Mouse (Mus musculus): ENCODE data around the gene Lpcat1. TPM values are rescaled to one million over a fixed set of nuclear protein-coding genes. Genes with fewer than 3 reads are reported as not detected.

Gene Lpcat1
- 61.4 and 62.1 TPM in 2 replicates for polyA plus RNA-seq (2015; fragmentation: Nextera tagmentation; extraction: Ambion mirVana)

- Histone ChIP-seq H3K27me3 (no peaks in the 10 kb centered on the region), H3K4me2 (replicated peaks) (peak within 1 kb of the TSS; percentile 75), H3K36me3 (no peaks in the 10 kb centered on the region), H3K9ac (replicated peaks) (peak within 1 kb of the TSS; percentile 98), H3K27ac (replicated peaks) (peak within 1 kb of the TSS; percentile 99), H3K9me3 (no peaks in the 10 kb centered on the region), H3K4me3 (peak within 1 kb of the TSS; percentile 90), H3K4me1 (peaks cover 38% of the 10 kb centered on the region)
- peak; percentile 97 for ATAC-seq (replicated peaks)
- WGBS = under 1% methylated on average over 34 of the region's 35 CpGs
These were observed at the start of gene Lpcat1 for GRCm38 (mm10) chr13:73467034-73467420. Gene Lpcat1, plus strand, starts transcription at chr13:73467197.

GRCm38 (mm10) chr13:73417478-73418220, 49.3 kb upstream of the Lpcat1 start:
- Histone ChIP-seq H3K4me1 (no peaks in the 10 kb centered on the region), H3K9ac (replicated peaks) (no peak overlapping the region), H3K4me3 (no peak overlapping the region), H3K27ac (replicated peaks) (no peak overlapping the region), H3K27me3 (no peaks in the 10 kb centered on the region), H3K9me3 (no peaks in the 10 kb centered on the region), H3K36me3 (no peaks in the 10 kb centered on the region), H3K4me2 (replicated peaks) (no peak overlapping the region)
- WGBS = 42% methylated on average over 15 of the region's 15 CpGs
- ATAC-seq (replicated peaks) = no peak

DNA sequence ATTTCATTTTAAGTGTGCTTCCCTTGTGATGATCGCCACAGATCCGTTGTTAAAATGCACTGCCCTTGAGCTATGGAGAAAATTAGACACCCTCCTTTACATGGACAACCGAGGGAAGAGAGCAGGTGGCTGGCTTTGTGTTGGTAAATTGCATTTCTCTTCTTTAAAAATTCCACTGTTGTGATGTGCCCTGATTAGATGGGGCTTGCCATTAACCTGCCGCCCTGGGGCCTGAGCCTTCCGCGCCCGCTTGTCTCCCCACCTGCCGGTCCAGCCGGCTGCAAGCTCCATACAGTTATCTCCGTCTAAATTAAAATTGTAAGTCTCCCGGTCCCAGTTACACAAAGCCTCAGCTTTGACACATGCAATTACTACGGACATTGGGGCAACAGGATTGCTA, 48.7 kb upstream of the Lpcat1 start:
- H3K36me3 ChIP-seq = no peaks in the 10 kb centered on the region
- no peaks in the 10 kb centered on the region for H3K27me3 ChIP-seq
- WGBS = 47% methylated on average over 12 of the region's 12 CpGs
- H3K4me1 ChIP-seq = no peaks in the 10 kb centered on the region
- H3K4me3 ChIP-seq = no peak overlapping the region
- no peak overlapping the region for H3K27ac ChIP-seq (replicated peaks)
- no peak overlapping the region for H3K9ac ChIP-seq (replicated peaks)
- no peak for ATAC-seq (replicated peaks)
- no peaks in the 10 kb centered on the region for H3K9me3 ChIP-seq
- H3K4me2 ChIP-seq (replicated peaks) = no peak overlapping the region

- no peaks in the 10 kb centered on the region for H3K4me1 ChIP-seq
- no peak overlapping the region for H3K4me2 ChIP-seq (replicated peaks)
- WGBS = 81% methylated on average over 5 of the region's 5 CpGs
- no peak overlapping the region for H3K27ac ChIP-seq (replicated peaks)
- no peak for ATAC-seq (replicated peaks)
- H3K36me3 ChIP-seq = no peaks in the 10 kb centered on the region
- no peak overlapping the region for H3K4me3 ChIP-seq
- H3K27me3 ChIP-seq = no peaks in the 10 kb centered on the region
- H3K9me3 ChIP-seq = no peaks in the 10 kb centered on the region
- no peak overlapping the region for H3K9ac ChIP-seq (replicated peaks)
These were observed 47.8 kb upstream of the Lpcat1 start for GRCm38 (mm10) chr13:73419244-73419643.

- H3K27ac ChIP-seq (replicated peaks) = no peak overlapping the region
- no peaks in the 10 kb centered on the region for H3K9me3 ChIP-seq
- H3K4me2 ChIP-seq (replicated peaks) = no peak overlapping the region
- 0 out of 2 replicates have a peak, but pooled peaks cover 3% of the 10 kb centered on the region for H3K4me1 ChIP-seq
- ATAC-seq (replicated peaks) = no peak
- WGBS = 71% methylated on average over 4 of the region's 4 CpGs
- no peaks in the 10 kb centered on the region for H3K36me3 ChIP-seq
- H3K9ac ChIP-seq (replicated peaks) = no peak overlapping the region
- no peak overlapping the region for H3K4me3 ChIP-seq
- H3K27me3 ChIP-seq = no peaks in the 10 kb centered on the region
These were observed 44.0 kb upstream of the Lpcat1 start for GRCm38 (mm10) chr13:73423043-73423442.

- 80% methylated on average over 6 of the region's 6 CpGs for WGBS
- H3K27ac ChIP-seq (replicated peaks) = no peak overlapping the region
- 0 out of 2 replicates have a peak, but pooled peaks cover 3% of the 10 kb centered on the region for H3K4me1 ChIP-seq
- ATAC-seq (replicated peaks) = no peak
- no peak overlapping the region for H3K4me2 ChIP-seq (replicated peaks)
- no peaks in the 10 kb centered on the region for H3K27me3 ChIP-seq
- no peak overlapping the region for H3K9ac ChIP-seq (replicated peaks)
- H3K9me3 ChIP-seq = no peaks in the 10 kb centered on the region
- H3K36me3 ChIP-seq = no peaks in the 10 kb centered on the region
- no peak overlapping the region for H3K4me3 ChIP-seq
These were observed 42.0 kb upstream of the Lpcat1 start for GRCm38 (mm10) chr13:73425035-73425434.

GRCm38 (mm10) chr13:73425839-73426490, 41.0 kb upstream of the Lpcat1 start:
- H3K9ac ChIP-seq (replicated peaks) = no peak overlapping the region
- H3K4me2 ChIP-seq (replicated peaks) = 0 out of 2 replicates have a peak overlapping the region, but pooled peaks have one; percentile 24
- 0 out of 2 replicates have a peak, but pooled peaks cover 3% of the 10 kb centered on the region for H3K4me1 ChIP-seq
- H3K27me3 ChIP-seq = no peaks in the 10 kb centered on the region
- ATAC-seq (replicated peaks) = peak; percentile 79
- H3K36me3 ChIP-seq = no peaks in the 10 kb centered on the region
- H3K27ac ChIP-seq (replicated peaks) = no peak overlapping the region
- H3K9me3 ChIP-seq = no peaks in the 10 kb centered on the region
- 6% methylated on average over 11 of the region's 11 CpGs for WGBS
- no peak overlapping the region for H3K4me3 ChIP-seq

DNA sequence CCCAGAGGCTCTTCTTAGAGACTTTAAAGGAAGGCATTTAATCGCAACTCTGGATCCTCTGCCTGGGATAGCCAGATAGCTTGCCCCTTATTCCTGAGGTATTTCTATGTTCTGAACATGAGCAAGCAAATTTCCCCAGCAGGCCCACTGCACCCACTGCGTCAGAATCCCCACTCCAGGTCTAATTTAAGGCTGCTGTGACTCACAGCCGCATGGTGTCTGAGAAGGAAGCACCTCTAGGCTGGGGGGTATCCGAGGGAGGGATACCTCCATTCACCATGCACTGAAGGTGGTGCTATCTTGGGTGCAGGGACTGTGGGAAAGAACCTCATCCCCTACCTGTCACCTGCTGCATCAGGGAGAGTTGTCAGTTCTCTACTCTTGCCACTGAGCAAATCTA, 40.4 kb upstream of the Lpcat1 start:
- H3K36me3 ChIP-seq = no peaks in the 10 kb centered on the region
- no peak; the same call in 1 of the 2 replicates for ATAC-seq (replicated peaks)
- no peak overlapping the region for H3K27ac ChIP-seq (replicated peaks)
- H3K4me2 ChIP-seq (replicated peaks) = no peak overlapping the region
- 89% methylated on average over 4 of the region's 4 CpGs for WGBS
- H3K27me3 ChIP-seq = no peaks in the 10 kb centered on the region
- 0 out of 2 replicates have a peak, but pooled peaks cover 3% of the 10 kb centered on the region for H3K4me1 ChIP-seq
- H3K9ac ChIP-seq (replicated peaks) = no peak overlapping the region
- no peaks in the 10 kb centered on the region for H3K9me3 ChIP-seq
- H3K4me3 ChIP-seq = no peak overlapping the region

DNA sequence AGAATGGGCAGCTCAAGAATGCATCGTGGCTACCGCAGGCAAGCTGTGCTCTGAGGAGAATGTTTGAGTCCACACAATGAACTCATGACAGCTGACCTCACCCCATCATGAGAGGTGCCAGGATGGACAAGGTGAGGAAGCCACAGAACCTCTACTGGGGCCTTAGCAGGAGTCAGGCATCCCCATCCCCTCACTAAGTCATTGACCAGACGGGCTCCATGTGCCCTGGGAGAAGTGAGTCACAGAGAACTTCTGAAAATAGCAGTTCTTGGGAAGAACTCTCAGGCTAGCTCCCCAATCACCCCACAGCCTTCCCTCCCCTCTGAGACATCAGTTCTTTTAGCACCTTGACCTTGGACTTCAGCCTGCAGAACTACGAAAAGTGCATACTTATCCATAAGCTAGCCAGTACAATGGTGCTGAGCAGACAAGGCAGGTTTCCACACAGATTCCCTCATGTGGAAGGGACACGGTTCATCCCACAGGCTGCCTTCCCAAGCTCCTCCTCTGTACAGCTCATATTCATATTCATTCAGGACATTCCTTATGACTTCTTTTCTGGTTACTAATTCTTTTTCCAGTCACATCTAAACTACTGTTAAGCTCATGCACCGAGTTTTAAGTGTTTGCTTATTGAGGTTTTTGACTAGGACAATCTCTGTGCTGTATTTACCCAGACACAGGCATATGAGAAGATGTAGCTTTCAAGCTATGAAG, 37.2 kb upstream of the Lpcat1 start:
- no peak overlapping the region for H3K4me3 ChIP-seq
- H3K9me3 ChIP-seq = no peaks in the 10 kb centered on the region
- no peak overlapping the region for H3K27ac ChIP-seq (replicated peaks)
- no peak overlapping the region for H3K9ac ChIP-seq (replicated peaks)
- 0 out of 2 replicates have a peak, but pooled peaks cover 3% of the 10 kb centered on the region for H3K4me1 ChIP-seq
- WGBS = 78% methylated on average over 6 of the region's 6 CpGs
- no peaks in the 10 kb centered on the region for H3K36me3 ChIP-seq
- no peak for ATAC-seq (replicated peaks)
- H3K4me2 ChIP-seq (replicated peaks) = no peak overlapping the region
- H3K27me3 ChIP-seq = no peaks in the 10 kb centered on the region

GRCm38 (mm10) chr13:73432466-73433149, 34.4 kb upstream of the Lpcat1 start:
- Histone ChIP-seq H3K36me3 (no peaks in the 10 kb centered on the region), H3K9me3 (no peaks in the 10 kb centered on the region), H3K9ac (replicated peaks) (no peak overlapping the region), H3K4me3 (no peak overlapping the region), H3K27me3 (no peaks in the 10 kb centered on the region), H3K4me2 (replicated peaks) (no peak overlapping the region), H3K4me1 (no peaks in the 10 kb centered on the region), H3K27ac (replicated peaks) (no peak overlapping the region)
- ATAC-seq (replicated peaks) = no peak
- WGBS = 74% methylated on average over 7 of the region's 7 CpGs

DNA sequence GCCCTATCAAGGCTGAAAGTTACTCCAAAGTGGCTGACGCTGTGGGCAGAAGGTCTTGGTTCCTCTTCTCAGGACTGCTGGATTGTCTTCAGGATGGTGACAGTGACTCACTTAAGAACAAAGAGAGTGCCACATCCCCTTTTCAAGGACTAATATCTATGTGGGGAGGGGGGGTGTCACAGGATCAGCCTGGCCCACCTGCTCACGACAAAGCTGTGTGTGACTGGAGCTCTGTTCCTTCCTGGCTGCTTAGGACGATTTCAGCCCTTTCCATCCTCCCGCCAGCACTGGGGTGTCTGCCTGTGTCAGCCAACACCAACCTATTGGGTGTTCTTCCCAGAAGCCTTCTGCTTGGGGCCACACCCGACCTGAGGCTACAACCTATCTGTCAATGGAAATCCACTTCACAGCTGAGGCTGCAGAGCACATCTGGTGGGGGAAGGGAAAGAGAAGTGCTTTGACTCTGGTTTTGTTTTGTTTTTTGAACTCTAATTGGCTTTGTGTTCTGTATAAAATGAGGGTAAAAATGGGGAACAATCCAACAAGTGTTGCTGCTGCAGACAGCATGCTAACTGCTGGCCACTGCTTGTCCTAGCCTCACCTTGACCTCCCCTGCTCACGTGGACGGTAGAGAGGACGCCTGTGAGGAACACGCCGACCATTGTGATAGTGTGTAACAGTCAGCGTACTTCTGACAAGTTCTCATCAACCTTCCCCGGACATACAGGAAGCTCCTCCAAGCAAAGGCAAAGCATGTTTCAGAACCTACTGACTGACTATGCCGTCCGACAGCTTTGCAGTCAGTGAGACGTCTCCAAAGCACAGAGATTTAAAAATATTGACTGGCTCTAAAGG, 33.1 kb upstream of the Lpcat1 start:
- 80% methylated on average over 15 of the region's 15 CpGs for WGBS
- Histone ChIP-seq H3K4me3 (no peak overlapping the region), H3K27me3 (no peaks in the 10 kb centered on the region), H3K27ac (replicated peaks) (no peak overlapping the region), H3K36me3 (no peaks in the 10 kb centered on the region), H3K4me1 (no peaks in the 10 kb centered on the region), H3K9ac (replicated peaks) (no peak overlapping the region), H3K9me3 (no peaks in the 10 kb centered on the region), H3K4me2 (replicated peaks) (no peak overlapping the region)
- no peak for ATAC-seq (replicated peaks)
